Mouse (Mus musculus) ES-E14 (cell line): ENCODE measurements around the gene T2. TPM values are rescaled to one million over a fixed set of nuclear protein-coding genes. Genes with fewer than 3 reads are reported as not detected.
A peak's percentile ranks its signal among the peaks of the same experiment; 100 is the strongest.

Experiments
- DNase-seq: peaks from one replicate; pipeline ENCODE4 v3.0.0-alpha.2; 2013; ENCODE audit warnings: low read depth, low spot score
- H3K27ac ChIP-seq: 2 replicates; pipeline ENCODE4 v1.5.1; 2012; ENCODE audit warnings: low read depth, mild to moderate bottlenecking, low read length, moderate library complexity, mixed read lengths; ENCODE audit not compliant: poor library complexity, insufficient read depth, severe bottlenecking
- H3K36me3 ChIP-seq: 2 replicates; pipeline ENCODE4 v1.6.1; 2012; ENCODE audit warnings: mild to moderate bottlenecking, low read length, moderate library complexity, mixed read lengths; ENCODE audit not compliant: control insufficient read depth, poor library complexity, insufficient read depth, severe bottlenecking
- H3K4me1 ChIP-seq, 2 experiments: fragments of 150-350 bp in 1 of 2; sonication (generic) in 1 of 2; 2 replicates each; pipeline ENCODE4 v1.6.1; 2012; ENCODE audit warnings: low read length in 2 of 2, mild to moderate bottlenecking in 1 of 2, mixed read lengths in 1 of 2; ENCODE audit not compliant: control insufficient read depth in 2 of 2, insufficient read depth in 2 of 2, poor library complexity in 1 of 2
- H3K4me3 ChIP-seq, 2 experiments: fragments of 150-350 bp in 1 of 2; sonication (generic) in 1 of 2; 2 replicates each; pipeline ENCODE4 v1.5.1; 2012; ENCODE audit warnings: low read length in 2 of 2, low read depth in 1 of 2, mild to moderate bottlenecking in 1 of 2, mixed read lengths in 1 of 2; ENCODE audit not compliant: insufficient read depth in 1 of 2, poor library complexity in 1 of 2, severe bottlenecking in 1 of 2
- H3K9ac ChIP-seq: 2 replicates; pipeline ENCODE4 v1.6.1; 2012; ENCODE audit warnings: low read depth, mild to moderate bottlenecking, low read length, mixed read lengths; ENCODE audit not compliant: poor library complexity, insufficient read depth, severe bottlenecking
- H3K9me3 ChIP-seq: fragments of 150-350 bp; sonication (generic); 2 replicates; pipeline ENCODE4 v1.6.1; 2012; ENCODE audit warnings: low read depth, mild to moderate bottlenecking, low read length; ENCODE audit not compliant: control insufficient read depth, insufficient read depth
- CHD2 ChIP-seq: IDR thresholded peaks from 2 replicates; pipeline ENCODE4 v1.6.1; 2014; ENCODE audit warnings: mild to moderate bottlenecking, low read depth, low read length, inconsistent platforms
- HCFC1 ChIP-seq: IDR thresholded peaks from 2 replicates; pipeline ENCODE4 v1.6.1; 2012; ENCODE audit warnings: low read length, inconsistent platforms, borderline replicate concordance; ENCODE audit not compliant: insufficient read depth
- MAFK ChIP-seq: IDR thresholded peaks from 2 replicates; pipeline ENCODE4 v1.6.1; 2014; ENCODE audit warnings: mild to moderate bottlenecking, low read depth, low read length, inconsistent platforms; ENCODE audit not compliant: insufficient read depth
- ZC3H11A ChIP-seq: IDR thresholded peaks from 2 replicates; pipeline ENCODE4 v1.6.1; 2012; ENCODE audit warnings: low read depth, mild to moderate bottlenecking, inconsistent platforms, low read length, borderline replicate concordance
- ZNF384 ChIP-seq: IDR thresholded peaks from 2 replicates; pipeline ENCODE4 v1.6.1; 2012; ENCODE audit warnings: low read depth, low read length, inconsistent platforms
- in situ Hi-C, 2 experiments: fragments of 600-800 bp; cut with MboI; formaldehyde crosslinking; loops; one replicate each; pipeline ENCODE4 v1.15.1; 2025; ENCODE audit warnings: low sequenced_read_pairs in 2 of 2, inconsistent platforms in 1 of 2; ENCODE audit not compliant: unreplicated experiment in 2 of 2
- total RNA-seq: library from RNA; depleted of rRNA; stranded (reverse); fragments of 300-350 nt; gene quantifications from 2 replicates; pipeline ENCODE4 v1.2.3, GENCODE M21; 2012

T2 gene
- total RNA-seq, 1 experiment: 0.18 TPM

GRCm38 (mm10) chr17:8436184-8436583 is 80.4 kb downstream of the T2 start:
- DNase-seq: no peak
- Histone ChIP-seq H3K27ac (no peak overlapping the region), H3K4me3 (no peak overlapping the region), H3K4me1 (peaks cover 0 to 8% of the 10 kb centered on the region in 2 experiments; a peak in 2 of 4 replicates), H3K36me3 (no peaks in the 10 kb centered on the region), H3K9ac (no peak overlapping the region), H3K9me3 (no peaks in the 10 kb centered on the region)
- TF ChIP-seq HCFC1 (no peak), ZC3H11A (no peak), CHD2 (no peak), ZNF384 (no peak), MAFK (no peak)
- in situ Hi-C loops: no loop called here

- H3K9me3 ChIP-seq: no peaks in the 10 kb centered on the region
- TF ChIP-seq CHD2: no peak
- TF ChIP-seq ZNF384: no peak
- no peak for TF ChIP-seq ZC3H11A
- no peak for TF ChIP-seq MAFK
- no peak for TF ChIP-seq HCFC1
- in situ Hi-C loops: no loop called here
These were observed 88.3 kb downstream of the T2 start for GRCm38 (mm10) chr17:8444062-8444461.

GRCm38 (mm10) chr17:8447676-8448192 is 91.9 kb downstream of the T2 start:
- H3K4me3 ChIP-seq: no peak overlapping the region
- no peaks in the 10 kb centered on the region for H3K36me3 ChIP-seq
- H3K27ac ChIP-seq: peak overlapping the region; percentile 25; the same call in 1 of the 2 replicates
- DNase-seq: no peak
- no peak for TF ChIP-seq ZNF384
- no peak for TF ChIP-seq HCFC1
- H3K4me1 ChIP-seq: no peaks in the 10 kb centered on the region
- in situ Hi-C loops: no loop called here
- H3K9me3 ChIP-seq: no peaks in the 10 kb centered on the region
- H3K9ac ChIP-seq: no peak overlapping the region

More at GRCm38 (mm10) chr17:8444062-8444461, 88.3 kb downstream of the T2 start:
- Histone ChIP-seq H3K9ac (no peak overlapping the region), H3K4me1 (no peaks in the 10 kb centered on the region), H3K36me3 (no peaks in the 10 kb centered on the region), H3K27ac (no peak overlapping the region), H3K4me3 (no peak overlapping the region)
- DNase-seq: no peak

GRCm38 (mm10) chr17:8448324-8448723 is 92.5 kb downstream of the T2 start:
- in situ Hi-C loops: no loop called here
- no peaks in the 10 kb centered on the region for H3K4me1 ChIP-seq
- H3K27ac ChIP-seq: no peak overlapping the region
- no peaks in the 10 kb centered on the region for H3K36me3 ChIP-seq
- H3K4me3 ChIP-seq: no peak overlapping the region
- DNase-seq: no peak
- H3K9me3 ChIP-seq: no peaks in the 10 kb centered on the region
- TF ChIP-seq HCFC1 (no peak), ZNF384 (no peak), CHD2 (no peak), ZC3H11A (no peak), MAFK (no peak)
- no peak overlapping the region for H3K9ac ChIP-seq

- no peak overlapping the region for H3K27ac ChIP-seq
- TF ChIP-seq ZNF384 (no peak), HCFC1 (no peak), CHD2 (no peak), MAFK (no peak), ZC3H11A (no peak)
These were observed 99.4 kb downstream of the T2 start for GRCm38 (mm10) chr17:8455196-8455595.

More at GRCm38 (mm10) chr17:8455196-8455595, 99.4 kb downstream of the T2 start:
- DNase-seq: no peak
- Histone ChIP-seq H3K9ac (no peak overlapping the region), H3K36me3 (no peaks in the 10 kb centered on the region), H3K9me3 (no peaks in the 10 kb centered on the region), H3K4me1 (no peaks in the 10 kb centered on the region), H3K4me3 (no peak overlapping the region)
- in situ Hi-C loops: no loop called here
